Mouse (Mus musculus) embryonic fibroblast, embryonic 13.5 days (primary cell): ENCODE data around the gene Slc38a3. TPM values are rescaled to one million over a fixed set of nuclear protein-coding genes. Genes with fewer than 3 reads are reported as not detected.
A peak's percentile ranks its signal among the peaks of the same experiment; 100 is the strongest.

Experiments used
- H3K27ac ChIP-seq: 2 replicates; pipeline ENCODE4 v1.5.1; 2012; ENCODE audit warnings: low read length, control low read depth, inconsistent platforms; ENCODE audit not compliant: insufficient read depth
- H3K4me1 ChIP-seq: 2 replicates; pipeline ENCODE4 v1.6.1; 2011; ENCODE audit warnings: low read length; ENCODE audit not compliant: control insufficient read depth, insufficient read depth
- H3K4me3 ChIP-seq: 2 replicates; pipeline ENCODE4 v1.5.1; 2011; ENCODE audit warnings: mild to moderate bottlenecking, control low read depth, low read length; ENCODE audit not compliant: insufficient read depth
- CTCF ChIP-seq: IDR thresholded peaks from 2 replicates; pipeline ENCODE4 v1.5.1; 2011; ENCODE audit warnings: mild to moderate bottlenecking, control low read depth, low read length, moderate library complexity, borderline replicate concordance; ENCODE audit not compliant: insufficient read depth
- POLR2A ChIP-seq: IDR thresholded peaks from 2 replicates; pipeline ENCODE4 v1.6.1; 2011; ENCODE audit warnings: low read depth, mild to moderate bottlenecking, control low read depth, low read length, moderate library complexity
- polyA plus RNA-seq: library from polyadenylated mRNA; stranded (reverse); fragments of >200 nt; gene quantifications from 2 replicates; pipeline ENCODE4 v1.2.4, GENCODE M21; 2011; ENCODE audit warnings: low read depth; ENCODE audit not compliant: missing spikeins, insufficient read length

Gene Slc38a3
- polyA plus RNA-seq, 1 experiment, result 1.1 TPM

DNA sequence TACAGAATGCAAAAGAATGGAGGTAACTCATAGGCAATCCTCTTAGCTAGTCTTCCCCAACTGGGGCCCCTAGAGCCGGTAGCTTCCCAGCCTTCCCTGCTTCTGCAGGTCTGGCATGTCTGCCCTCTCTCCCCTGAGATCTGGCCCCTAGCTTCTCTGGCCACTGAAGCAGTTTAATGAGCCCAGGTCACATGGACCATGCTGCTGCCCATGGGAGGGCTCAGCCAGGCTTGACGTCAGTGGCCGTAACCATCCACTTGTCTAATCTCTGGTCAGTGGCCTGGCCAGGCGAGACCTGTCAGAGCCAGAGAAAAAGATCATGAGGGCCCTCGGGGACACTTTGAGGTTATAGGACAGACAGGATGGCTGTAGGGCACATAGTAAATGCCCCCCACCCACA lies 929 bp upstream of the Slc38a3 start:
- no peak for TF ChIP-seq CTCF
- TF ChIP-seq POLR2A, result no peak
- H3K27ac ChIP-seq, result no peak overlapping the region
- no peak overlapping the region for H3K4me3 ChIP-seq
- H3K4me1 ChIP-seq, result no peaks in the 10 kb centered on the region

DNA sequence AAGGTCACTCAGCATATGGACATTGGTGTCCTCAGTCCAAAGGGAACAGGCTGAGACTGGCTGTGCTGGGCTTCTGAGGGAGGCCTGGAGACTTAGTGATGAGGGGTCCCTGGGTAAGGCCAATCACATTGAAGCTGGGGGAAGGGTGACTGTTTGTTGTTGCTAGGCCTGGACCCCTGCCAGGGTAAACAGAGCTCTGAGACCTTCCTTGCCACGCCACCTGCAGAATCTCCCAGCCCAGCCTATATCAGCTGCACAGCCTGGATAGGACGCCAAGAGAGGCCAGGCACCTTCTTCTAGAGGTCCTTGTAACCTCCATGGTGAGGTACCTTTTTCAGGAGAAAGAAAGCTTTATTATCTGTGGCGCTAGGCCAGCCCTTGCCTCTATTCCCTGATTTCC lies 414 bp downstream of the Slc38a3 start:
- no peak overlapping the region for H3K27ac ChIP-seq
- TF ChIP-seq CTCF (no peak), POLR2A (no peak)
- H3K4me1 ChIP-seq, result no peaks in the 10 kb centered on the region
- H3K4me3 ChIP-seq, result no peak overlapping the region

DNA sequence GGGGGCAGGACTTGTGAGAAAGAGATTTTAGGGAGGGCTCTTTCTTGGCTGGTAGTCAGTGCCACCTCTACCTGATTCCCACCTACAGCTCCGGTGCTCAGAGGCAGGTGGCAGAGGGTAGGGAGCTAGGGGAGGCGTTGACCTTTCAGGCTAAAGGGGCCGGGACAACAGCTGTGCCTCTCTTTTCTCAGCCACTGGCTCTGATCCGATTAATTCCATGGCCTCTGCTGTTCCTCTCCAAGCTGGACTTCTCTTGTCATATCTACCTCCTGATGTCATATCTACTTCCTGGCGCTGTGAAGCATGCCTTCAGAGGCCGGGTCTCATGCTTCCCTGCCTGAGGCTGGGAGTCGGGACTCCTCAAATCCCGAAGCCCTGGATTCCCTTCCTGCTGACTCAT lies 1.3 kb downstream of the Slc38a3 start:
- H3K4me1 ChIP-seq, result no peaks in the 10 kb centered on the region

DNA sequence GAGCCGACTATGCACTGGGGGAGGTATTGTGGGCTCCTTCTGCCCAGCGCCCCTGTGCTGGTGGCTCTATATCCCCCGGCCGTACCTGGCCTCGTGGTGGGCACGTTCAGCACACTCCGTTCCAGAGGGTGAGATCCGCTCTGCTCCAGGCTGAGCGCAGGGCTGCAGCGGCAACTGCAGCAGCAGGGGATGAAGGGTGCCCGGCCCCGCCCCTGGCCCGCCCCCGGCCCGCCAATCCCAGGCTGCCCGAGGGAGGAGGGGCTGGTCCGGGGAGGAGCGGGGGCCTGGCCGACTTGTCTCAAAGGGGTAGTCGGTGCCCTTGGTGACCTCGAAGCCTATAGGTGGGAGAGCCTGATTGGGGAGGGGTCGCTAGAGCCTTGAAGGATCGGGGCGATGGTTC lies 2.1 kb downstream of the Slc38a3 start:
- peak overlapping the region; percentile 1; the same call in 1 of the 2 replicates for H3K4me3 ChIP-seq
- no peaks in the 10 kb centered on the region for H3K4me1 ChIP-seq
- TF ChIP-seq CTCF (no peak), POLR2A (peak; percentile 64)
- H3K27ac ChIP-seq, result no peak overlapping the region

More for the DNA sequence above, 1.3 kb downstream of the Slc38a3 start:
- Histone ChIP-seq H3K4me3 (no peak overlapping the region), H3K27ac (no peak overlapping the region)
- TF ChIP-seq CTCF (no peak), POLR2A (no peak)

DNA sequence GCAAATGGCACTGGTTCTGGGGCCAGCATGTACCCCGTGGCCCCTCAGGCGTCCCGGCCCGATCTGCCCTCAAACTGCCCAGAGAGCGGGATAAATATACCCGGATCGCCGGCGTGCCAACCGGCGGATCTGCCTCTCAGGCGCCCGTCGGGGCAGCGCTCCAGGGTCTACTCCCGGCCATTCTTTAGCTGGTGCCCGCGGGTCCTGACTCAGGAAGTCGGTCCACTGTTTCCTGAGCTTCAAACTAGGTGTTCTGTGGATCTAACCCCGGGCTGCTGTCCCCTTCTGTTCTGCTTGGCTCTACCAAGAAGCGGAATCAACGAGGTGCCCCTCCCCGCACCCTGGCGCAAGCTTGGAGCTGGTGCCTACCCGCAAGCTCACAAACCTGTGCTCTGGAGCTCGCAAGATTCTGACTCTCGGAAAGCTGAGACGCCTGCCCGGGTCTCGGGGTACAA lies 2.6 kb downstream of the Slc38a3 start:
- TF ChIP-seq POLR2A, result no peak
- TF ChIP-seq CTCF, result no peak
- H3K27ac ChIP-seq, result no peak overlapping the region
- H3K4me1 ChIP-seq, result no peaks in the 10 kb centered on the region
- peak overlapping the region; percentile 1; the same call in 1 of the 2 replicates for H3K4me3 ChIP-seq

DNA sequence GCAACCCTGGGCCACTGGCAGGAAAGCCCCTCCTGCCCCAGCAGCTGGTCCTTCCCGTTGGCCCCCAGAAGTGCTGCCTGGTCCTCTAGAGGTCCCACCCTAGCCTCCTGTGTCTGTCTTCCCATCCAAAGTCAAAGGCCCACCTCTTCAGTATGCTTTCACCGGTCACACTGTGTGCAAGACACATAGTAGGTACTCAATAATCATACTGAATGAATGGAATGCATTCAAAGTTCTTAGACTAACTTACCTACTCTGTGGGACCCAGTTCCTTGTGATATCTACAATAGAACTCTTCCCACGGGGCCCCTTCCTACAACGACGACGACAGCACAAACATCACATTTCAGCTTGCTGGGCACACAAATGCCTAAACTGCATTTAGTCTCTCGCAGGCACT lies 4.0 kb downstream of the Slc38a3 start:
- TF ChIP-seq POLR2A (no peak), CTCF (no peak)
- H3K27ac ChIP-seq, result no peak overlapping the region
- H3K4me3 ChIP-seq, result no peak overlapping the region
- H3K4me1 ChIP-seq, result no peaks in the 10 kb centered on the region

DNA sequence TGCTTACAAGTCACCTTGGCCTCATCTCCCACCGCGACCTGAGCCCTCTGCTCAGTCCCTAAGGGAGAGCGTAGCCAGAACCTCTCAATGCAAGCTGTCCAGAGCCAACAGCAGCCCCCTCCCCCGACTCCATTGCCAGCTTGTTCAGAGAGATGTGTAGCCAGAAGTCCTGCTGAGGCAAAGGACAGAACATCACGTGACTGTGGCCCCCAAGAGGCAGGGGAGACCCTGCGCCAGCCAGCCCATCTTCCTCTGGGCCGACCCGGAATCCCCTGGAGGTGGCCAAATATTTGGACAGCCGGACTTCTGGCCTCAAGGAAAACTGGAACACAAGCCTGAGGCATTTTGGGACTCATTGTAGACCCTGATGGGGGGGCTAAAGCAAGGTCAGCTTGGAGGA lies 5.8 kb downstream of the Slc38a3 start:
- H3K27ac ChIP-seq, result no peak overlapping the region
- TF ChIP-seq POLR2A (no peak), CTCF (no peak)
- H3K4me3 ChIP-seq, result no peak overlapping the region
- no peaks in the 10 kb centered on the region for H3K4me1 ChIP-seq

DNA sequence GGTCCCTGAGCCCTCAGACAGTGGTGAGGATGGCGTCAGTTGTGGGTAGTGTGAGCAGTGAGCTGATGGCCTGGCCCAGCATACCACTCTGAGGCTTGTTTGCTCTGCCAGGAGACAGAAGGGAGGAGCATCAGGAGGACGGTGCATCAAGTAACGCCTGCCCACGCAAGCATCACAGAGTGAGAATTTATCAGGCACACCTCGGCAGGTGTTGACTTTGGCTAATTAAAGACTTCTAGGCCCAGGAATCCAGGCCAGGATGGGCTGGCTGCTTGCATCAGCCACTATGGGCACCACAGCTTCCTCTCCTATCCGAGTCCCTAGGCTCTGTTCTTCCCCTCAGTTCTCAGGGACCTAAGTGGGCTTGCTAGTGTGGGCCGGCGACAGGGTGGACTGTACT lies 7.0 kb downstream of the Slc38a3 start:
- no peak for TF ChIP-seq POLR2A
- TF ChIP-seq CTCF, result no peak
- no peak overlapping the region for H3K27ac ChIP-seq
- H3K4me3 ChIP-seq, result no peak overlapping the region
- H3K4me1 ChIP-seq, result no peaks in the 10 kb centered on the region

DNA sequence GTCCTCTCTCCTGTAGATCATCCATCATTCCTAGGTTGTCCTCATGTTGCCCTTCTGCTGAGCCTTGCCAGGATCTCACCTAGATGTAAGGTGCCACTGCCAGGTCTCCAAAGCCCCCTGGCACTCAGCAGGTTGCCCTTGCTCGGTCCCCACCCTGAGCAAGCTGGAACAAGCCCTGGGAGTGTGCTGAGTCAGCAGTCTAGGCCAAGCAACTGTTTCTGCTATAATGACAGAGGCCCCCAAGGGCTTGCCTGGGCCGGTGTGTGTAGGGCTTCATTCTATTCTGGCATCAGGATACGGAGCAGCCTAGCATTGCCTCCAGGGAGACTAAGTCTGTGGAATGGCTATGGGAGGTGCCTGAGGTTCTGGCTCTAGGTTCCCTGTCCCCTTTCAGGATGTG lies 8.6 kb downstream of the Slc38a3 start:
- Histone ChIP-seq H3K4me3 (no peak overlapping the region), H3K4me1 (no peaks in the 10 kb centered on the region)
- no peak for TF ChIP-seq CTCF
- TF ChIP-seq POLR2A, result no peak

DNA sequence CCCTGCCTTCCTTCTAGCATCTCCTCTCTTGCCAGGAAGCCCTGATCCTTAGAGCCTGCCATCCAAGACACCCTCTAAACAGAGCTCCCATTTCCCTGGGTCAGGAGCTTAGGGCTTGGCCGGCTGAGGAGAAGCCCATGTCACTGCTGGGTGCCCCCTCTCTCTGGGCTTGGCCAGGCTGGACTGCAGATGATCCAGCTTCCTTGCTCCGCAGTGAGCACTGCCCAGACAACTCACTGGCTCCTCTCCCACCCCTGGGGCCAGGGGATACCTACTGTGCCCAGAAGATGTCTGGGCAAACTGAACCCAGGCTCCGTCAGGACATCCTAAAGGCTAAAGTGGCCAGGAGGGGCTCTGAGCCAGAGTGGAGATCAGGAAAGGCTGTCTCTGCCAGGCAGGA lies 9.4 kb downstream of the Slc38a3 start:
- Histone ChIP-seq H3K27ac (no peak overlapping the region), H3K4me1 (no peaks in the 10 kb centered on the region), H3K4me3 (no peak overlapping the region)
- TF ChIP-seq CTCF (no peak), POLR2A (no peak)

More for the DNA sequence above, 8.6 kb downstream of the Slc38a3 start:
- H3K27ac ChIP-seq, result no peak overlapping the region

DNA sequence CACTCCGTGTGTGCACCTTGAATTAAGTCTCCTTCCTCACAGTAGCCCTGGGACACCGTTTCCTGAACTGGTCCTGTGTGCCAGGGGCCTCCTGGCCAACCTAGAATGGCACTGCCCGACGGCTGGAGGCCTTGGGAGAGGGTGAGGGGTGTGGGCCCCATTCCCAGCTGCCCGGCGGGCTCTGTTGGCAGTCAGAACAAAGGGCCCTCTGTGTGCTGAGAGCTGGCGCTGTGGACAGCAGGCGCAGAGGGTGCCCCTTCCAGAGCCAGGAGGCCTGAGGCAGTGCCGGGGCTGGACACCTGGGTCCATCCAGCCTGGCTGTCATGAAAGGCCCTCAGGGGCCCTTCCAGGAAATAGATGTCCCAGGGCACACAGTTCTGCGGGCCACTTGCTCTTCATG lies 9.8 kb downstream of the Slc38a3 start:
- no peak overlapping the region for H3K4me3 ChIP-seq
- no peaks in the 10 kb centered on the region for H3K4me1 ChIP-seq
- TF ChIP-seq POLR2A (no peak), CTCF (no peak)
- no peak overlapping the region for H3K27ac ChIP-seq

DNA sequence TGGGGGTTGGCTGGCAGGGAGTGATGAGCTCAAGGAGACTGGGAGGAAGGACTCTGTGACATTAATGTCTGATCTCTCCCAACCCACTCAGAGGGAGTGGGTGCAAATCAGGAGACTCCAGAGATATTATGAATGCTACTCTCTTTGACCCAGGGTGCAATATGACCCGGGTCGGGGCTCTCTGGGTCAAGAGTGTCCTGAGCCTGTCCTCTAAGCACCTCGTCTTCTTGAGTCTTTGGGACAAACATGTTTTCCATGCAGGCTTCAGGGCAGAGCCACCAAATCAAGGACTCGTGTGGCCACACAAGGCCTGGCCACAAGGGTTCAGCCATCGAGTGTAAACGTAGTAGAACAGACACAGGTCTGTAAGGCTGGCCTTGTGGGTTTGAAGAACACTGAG lies 11.2 kb downstream of the Slc38a3 start:
- TF ChIP-seq POLR2A, result no peak
- no peak for TF ChIP-seq CTCF
- H3K4me1 ChIP-seq, result no peaks in the 10 kb centered on the region
- H3K27ac ChIP-seq, result no peak overlapping the region
- no peak overlapping the region for H3K4me3 ChIP-seq
